Mouse (Mus musculus) macrophage (primary cell): ENCODE results near the gene Gpld1. TPM values are rescaled to one million over a fixed set of nuclear protein-coding genes. Genes with fewer than 3 reads are reported as not detected.
"Not testable (repeated sequence)": the region's sequence is repeated elsewhere in the genome, so short reads cannot be mapped to it uniquely, and the experiment has no call there.

Source experiments
- H3K27ac ChIP-seq: fragments of 350-480 bp; formaldehyde crosslinking; 2 replicates; pipeline ENCODE4 v1.9.0; 2021
- H3K36me3 ChIP-seq: fragments of 350-480 bp; formaldehyde crosslinking; 2 replicates; pipeline ENCODE4 v1.9.0; 2021; ENCODE audit errors: inconsistent target
- H3K4me3 ChIP-seq: fragments of 350-480 bp; formaldehyde crosslinking; 2 replicates; pipeline ENCODE4 v1.9.0; 2021; ENCODE audit errors: inconsistent target
- H3K79me2 ChIP-seq: fragments of 350-480 bp; formaldehyde crosslinking; 2 replicates; pipeline ENCODE4 v1.9.0; 2021; ENCODE audit errors: inconsistent target
- WGBS: methylation state at CpG from one replicate; pipeline ENCODE4 v1.1.7; 2026; ENCODE audit warnings: inconsistent platforms; ENCODE audit not compliant: missing documents; 5-methylcytosine and 5-hydroxymethylcytosine counted together
- polyA plus RNA-seq: library from polyadenylated mRNA; stranded (reverse); fragments of 250-400 nt; gene quantifications from 3 replicates; pipeline ENCODE4 v1.2.4, GENCODE M21; 2018; ENCODE audit warnings: inconsistent platforms

Gpld1 gene
- polyA plus RNA-seq, 1 experiment from 2014 or later: 0.20 TPM

DNA sequence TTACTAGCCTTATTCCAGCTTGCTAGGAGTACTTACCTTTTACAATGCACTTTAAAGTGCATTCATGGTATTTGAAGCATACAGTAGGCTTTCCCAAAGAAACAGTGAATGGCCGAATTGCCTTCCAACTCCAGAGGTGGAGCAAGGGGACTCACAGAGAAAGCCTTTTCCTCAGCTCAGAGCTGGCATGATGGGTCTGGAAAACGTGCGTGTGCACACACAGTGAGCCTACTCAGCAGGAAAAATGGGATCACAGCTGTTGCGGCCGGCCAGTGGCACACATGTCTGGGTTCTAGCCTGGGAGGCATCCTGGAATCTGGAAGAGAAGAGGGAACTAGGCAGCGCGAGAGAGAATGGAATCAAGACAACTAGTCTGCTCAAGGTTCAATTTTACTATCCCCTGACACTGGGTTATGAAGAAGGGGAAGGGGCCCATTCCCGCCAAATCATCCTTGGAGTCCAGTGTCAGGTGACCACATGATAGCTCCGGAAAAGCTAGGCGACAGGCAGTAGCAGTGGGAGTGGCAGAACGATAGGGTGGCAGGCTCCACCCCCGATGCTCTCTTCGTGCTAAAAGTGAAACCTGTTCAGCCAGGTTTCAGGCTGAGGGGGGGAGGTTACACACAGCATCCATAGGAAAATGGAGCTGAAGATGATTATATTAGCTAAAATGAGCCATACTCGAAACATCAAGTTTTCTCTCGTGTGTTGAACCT is 22.3 kb downstream of the Gpld1 start:
- 11% methylated on average over 15 of the region's 15 CpGs for WGBS
- Histone ChIP-seq H3K79me2 (no peaks in the 10 kb centered on the region), H3K27ac (no peak overlapping the region), H3K4me3 (peak overlapping the region; percentile 44), H3K36me3 (no peaks in the 10 kb centered on the region)

DNA sequence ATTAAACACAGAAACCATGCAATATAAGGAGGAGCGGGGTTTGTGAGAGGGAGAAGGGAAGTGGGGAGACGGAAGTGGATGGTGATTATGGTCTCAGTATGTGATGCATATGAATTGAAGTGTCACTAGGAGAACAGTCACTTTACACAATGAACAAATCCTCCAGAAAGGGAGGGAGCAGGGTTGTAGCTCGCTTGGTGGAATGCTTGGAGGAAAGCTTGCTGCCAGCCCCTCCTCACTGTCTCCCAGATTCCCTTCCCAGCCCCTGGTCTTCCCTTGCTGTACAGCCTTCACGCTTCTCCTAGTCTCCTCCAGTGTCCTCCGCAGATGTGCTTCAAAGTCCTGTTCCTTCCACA is 22.9 kb downstream of the Gpld1 start:
- WGBS: 39% methylated on average over 5 of the region's 5 CpGs
- Histone ChIP-seq H3K79me2 (no peaks in the 10 kb centered on the region), H3K36me3 (no peaks in the 10 kb centered on the region), H3K27ac (no peak overlapping the region), H3K4me3 (peak overlapping the region; percentile 44)

DNA sequence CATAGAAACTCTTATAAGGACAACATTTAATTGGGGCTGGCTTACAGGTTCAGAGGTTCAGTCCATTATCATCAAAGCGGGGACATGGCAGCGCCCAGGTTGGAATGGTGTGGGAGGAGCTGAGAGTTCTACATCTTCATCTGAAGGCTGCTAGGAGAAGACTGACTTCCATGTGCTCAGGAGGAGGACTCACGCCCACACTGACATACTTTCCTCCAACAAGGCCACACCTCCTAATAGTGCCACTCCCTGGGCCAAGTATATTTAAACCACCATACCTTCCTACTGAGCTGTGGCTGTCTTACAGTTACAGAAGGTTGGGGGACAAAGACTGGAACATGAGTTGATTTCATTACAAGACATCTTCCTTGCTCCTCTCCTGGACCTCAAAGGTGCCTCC is 28.8 kb downstream of the Gpld1 start:
- not testable (repeated sequence) for H3K4me3 ChIP-seq, H3K27ac ChIP-seq, H3K36me3 ChIP-seq, H3K79me2 ChIP-seq
- 92% methylated on average over 3 of the region's 3 CpGs for WGBS

DNA sequence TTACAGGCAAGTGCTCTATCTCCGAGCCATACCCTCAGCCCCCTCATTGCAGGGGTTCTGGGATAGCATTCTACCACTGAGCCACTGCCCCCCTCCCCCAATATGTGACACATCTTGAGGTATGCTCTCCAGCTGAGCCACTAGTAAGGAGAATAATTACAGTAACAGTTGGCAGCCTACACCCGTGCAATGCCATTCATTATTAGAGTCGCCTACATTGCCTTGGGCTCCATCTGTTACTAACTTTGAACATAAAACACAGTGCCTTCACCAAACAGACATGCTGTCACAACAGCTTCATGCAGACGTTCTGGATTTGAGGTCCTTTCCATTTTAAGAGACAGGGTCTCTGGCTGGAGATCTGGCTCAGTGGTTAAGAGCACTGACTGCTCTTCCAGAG is 33.4 kb downstream of the Gpld1 start:
- 96% methylated on average over 4 of the region's 4 CpGs for WGBS
- H3K36me3 ChIP-seq: no peaks in the 10 kb centered on the region
- no peaks in the 10 kb centered on the region for H3K79me2 ChIP-seq
- no peak overlapping the region for H3K4me3 ChIP-seq
- H3K27ac ChIP-seq: no peak overlapping the region

DNA sequence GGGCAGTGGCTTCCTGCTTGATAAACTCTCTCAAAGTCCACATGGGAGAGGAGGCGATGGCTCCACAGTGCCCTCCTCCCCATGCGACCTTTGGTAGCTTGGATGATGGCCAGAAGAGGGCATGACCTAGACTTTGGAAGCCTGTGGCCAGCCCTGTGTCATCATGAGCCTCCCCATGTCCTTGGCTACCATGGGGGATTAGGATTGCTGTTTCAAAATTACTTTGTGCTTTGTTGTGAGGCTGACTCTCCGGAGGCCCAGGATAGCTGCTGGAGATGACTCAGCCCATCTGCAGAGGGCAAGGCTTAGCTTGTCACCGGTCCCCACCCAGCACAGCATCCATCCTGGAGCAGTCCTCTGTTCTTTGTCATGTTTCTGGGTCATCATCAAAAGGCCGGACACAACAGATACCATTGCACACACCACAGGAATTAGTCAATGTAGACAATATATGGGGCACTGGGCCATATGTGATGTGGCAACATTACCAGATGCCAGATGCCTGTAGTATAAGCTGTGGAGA is 34.9 kb downstream of the Gpld1 start:
- H3K36me3 ChIP-seq: no peaks in the 10 kb centered on the region
- H3K79me2 ChIP-seq: no peaks in the 10 kb centered on the region
- H3K27ac ChIP-seq: no peak overlapping the region
- WGBS: 80% methylated on average over 5 of the region's 5 CpGs
- H3K4me3 ChIP-seq: no peak overlapping the region

DNA sequence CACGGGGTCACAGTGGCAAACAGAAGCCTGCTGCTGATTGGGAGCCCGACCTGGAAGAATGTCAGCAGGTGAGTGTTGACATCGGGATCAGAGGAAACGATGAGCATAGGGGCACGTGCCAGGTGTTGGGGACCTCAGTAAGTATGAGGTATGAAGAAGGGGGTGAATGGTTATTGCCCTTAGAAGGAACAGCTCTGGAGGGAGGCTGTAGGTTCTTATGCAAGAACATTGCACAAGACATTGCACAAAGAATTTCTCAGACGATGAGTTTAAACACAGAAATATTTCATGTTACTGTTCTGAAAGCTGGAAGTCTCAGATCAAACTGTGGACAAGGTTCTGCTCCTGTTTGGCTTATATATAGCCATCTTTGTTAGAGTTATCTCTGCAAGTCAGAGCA is 38.1 kb downstream of the Gpld1 start:
- Histone ChIP-seq H3K27ac (no peak overlapping the region), H3K4me3 (no peak overlapping the region), H3K79me2 (no peaks in the 10 kb centered on the region), H3K36me3 (no peaks in the 10 kb centered on the region)
- 37% methylated on average over 6 of the region's 6 CpGs for WGBS

DNA sequence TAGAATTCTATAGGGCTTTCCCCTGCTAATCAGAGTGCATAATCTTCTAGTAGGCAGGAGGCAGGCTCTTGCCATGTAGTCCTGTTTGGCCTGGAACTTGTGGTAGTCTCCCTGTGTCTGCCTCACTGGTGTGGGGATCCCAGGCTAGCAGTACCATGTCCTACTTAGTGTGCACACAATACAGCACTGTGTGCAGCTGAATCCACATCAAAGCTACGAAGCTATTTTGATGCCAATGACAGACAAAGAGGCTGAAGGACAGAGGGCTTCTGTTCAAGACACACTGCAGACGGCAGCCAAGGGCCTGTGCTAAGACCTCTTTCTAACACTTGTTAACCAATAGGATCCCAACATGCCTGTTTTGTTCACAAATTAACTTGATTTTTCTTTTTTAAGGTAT is 42.5 kb downstream of the Gpld1 start:
- Histone ChIP-seq H3K79me2 (no peaks in the 10 kb centered on the region), H3K36me3 (no peaks in the 10 kb centered on the region), H3K27ac (no peak overlapping the region), H3K4me3 (no peak overlapping the region)
- WGBS: 100% methylated on average over 2 of the region's 2 CpGs

DNA sequence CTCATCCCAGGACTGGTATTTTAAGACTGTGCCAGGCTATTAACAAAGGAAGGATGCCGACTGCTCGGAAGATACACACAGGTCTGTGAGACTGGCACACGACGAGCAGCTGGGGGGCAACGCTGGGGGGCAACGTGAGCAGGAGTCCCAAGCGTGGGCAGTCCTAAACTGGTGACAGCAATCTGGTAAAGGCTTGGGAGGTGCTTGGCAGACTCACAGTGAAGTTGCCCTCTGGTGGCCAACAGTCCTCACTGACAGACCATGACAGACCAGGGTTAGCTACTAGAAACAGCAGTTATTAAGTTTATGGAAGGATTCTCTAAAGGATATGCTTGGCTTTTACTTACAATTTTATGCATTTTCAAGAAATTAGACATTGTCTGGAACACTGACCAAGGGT is 45.4 kb downstream of the Gpld1 start:
- no peaks in the 10 kb centered on the region for H3K79me2 ChIP-seq
- no peak overlapping the region for H3K4me3 ChIP-seq
- peaks cover 9% of the 10 kb centered on the region; the same call in 1 of the 2 replicates for H3K36me3 ChIP-seq
- H3K27ac ChIP-seq: no peak overlapping the region
- WGBS: 42% methylated on average over 7 of the region's 7 CpGs

DNA sequence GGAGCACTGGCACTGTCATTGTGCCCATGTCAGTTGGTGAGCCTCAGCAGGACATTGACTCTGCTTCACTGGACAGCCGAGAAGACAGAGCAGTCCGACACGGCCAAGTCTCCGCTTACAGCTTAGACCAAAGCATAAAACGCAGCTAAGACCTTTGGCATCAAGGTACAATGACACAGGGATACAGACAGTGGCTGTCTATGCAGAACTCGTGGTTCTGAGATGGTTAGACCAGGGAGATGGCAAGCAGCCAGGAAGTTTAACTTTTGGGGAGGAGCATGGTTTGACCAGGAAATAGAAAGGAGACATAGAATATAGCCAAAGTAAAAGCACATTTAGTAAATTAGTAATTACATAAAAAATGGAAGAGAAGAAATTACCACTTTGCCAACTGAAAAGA is 46.1 kb downstream of the Gpld1 start:
- Histone ChIP-seq H3K4me3 (no peak overlapping the region), H3K27ac (no peak overlapping the region), H3K79me2 (no peaks in the 10 kb centered on the region), H3K36me3 (peaks cover 12% of the 10 kb centered on the region; the same call in 1 of the 2 replicates)
- WGBS: 67% methylated on average over 6 of the region's 6 CpGs

DNA sequence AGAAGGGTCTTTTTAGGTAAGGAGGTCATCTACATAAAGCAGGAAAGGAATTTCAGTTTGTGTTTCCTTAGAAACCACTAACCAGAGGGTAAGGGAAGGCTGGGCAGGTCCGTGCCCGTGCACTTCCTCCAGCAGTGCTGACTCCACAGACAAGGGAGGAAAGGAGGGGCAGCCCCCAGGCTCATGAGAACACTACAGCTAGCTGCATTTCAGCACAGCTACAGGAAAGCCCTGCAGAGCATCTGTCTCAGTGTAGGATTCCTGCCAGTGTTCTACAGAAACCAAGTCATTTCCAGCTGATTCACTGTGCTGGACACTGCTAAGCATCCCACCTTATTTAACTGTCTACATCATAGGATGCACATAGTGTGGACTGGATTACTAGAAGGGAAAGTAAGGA is 50.2 kb downstream of the Gpld1 start:
- Histone ChIP-seq H3K36me3 (peaks cover 53% of the 10 kb centered on the region), H3K79me2 (no peaks in the 10 kb centered on the region), H3K27ac (no peak overlapping the region), H3K4me3 (no peak overlapping the region)
- 9% methylated on average over 2 of the region's 2 CpGs for WGBS

DNA sequence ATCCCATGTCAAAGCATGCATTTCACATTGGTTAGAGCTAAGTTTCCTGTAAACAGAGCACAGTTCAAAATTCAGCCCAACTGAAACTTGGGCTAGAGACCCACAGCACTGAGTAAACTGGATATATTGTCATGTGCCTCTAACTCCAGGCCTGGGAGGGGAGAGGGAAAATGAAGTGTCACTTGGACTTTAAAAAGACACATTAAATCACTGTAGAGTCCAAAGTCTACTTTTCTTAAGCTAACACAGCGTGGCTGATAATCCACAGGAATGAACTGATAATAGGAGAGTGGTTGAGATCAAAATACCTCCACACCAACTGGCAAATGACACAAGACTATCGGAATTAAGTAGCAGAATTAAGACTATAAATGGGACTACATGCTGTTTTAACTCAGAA is 56.6 kb downstream of the Gpld1 start:
- Histone ChIP-seq H3K4me3 (no peak overlapping the region), H3K36me3 (peaks cover 87% of the 10 kb centered on the region), H3K79me2 (no peaks in the 10 kb centered on the region), H3K27ac (no peak overlapping the region)
- 87% methylated on average over 2 of the region's 2 CpGs for WGBS

DNA sequence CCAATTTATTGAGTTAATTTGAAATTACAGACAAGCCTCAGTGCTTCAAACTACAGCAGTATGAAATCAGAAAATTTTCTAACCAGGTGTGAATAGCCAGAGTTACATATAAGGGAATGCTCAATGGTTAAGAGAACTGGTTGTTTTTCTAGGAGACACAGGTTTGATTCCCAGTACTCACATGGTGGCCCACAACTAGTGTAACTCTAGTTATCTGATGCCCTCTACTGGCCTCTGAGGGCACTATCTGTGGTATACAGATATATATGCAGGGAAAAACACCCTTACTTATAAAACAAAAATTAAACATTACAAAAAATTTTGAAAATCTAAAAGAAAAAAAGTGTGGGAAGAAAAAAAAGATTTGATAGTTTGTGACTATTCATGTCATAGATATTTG is 60.0 kb downstream of the Gpld1 start:
- peaks cover 5% of the 10 kb centered on the region; the same call in 1 of the 2 replicates for H3K79me2 ChIP-seq
- peaks cover 59% of the 10 kb centered on the region for H3K36me3 ChIP-seq
- H3K27ac ChIP-seq: no peak overlapping the region
- H3K4me3 ChIP-seq: no peak overlapping the region

DNA sequence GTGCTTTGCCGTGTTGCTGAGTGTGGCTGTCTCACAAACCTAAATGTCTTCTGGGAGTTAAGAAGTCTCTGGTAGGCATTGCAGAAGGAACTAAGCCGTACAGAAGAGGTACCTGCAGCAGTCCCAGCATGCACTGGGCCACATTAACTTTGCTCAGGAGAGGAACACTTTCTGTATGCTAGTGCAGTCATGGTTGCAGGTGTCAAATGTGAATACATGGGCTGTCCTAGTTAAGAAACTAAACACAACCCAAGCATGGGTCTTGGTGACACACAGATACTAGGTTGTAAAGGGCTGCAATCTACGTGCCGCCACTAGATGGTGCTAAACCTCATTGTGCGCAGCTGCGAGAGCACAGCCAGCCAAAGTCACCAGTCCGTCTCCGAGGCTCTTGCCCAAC is 64.2 kb downstream of the Gpld1 start:
- H3K36me3 ChIP-seq: peaks cover 19% of the 10 kb centered on the region
- WGBS: 97% methylated on average over 2 of the region's 8 CpGs

DNA sequence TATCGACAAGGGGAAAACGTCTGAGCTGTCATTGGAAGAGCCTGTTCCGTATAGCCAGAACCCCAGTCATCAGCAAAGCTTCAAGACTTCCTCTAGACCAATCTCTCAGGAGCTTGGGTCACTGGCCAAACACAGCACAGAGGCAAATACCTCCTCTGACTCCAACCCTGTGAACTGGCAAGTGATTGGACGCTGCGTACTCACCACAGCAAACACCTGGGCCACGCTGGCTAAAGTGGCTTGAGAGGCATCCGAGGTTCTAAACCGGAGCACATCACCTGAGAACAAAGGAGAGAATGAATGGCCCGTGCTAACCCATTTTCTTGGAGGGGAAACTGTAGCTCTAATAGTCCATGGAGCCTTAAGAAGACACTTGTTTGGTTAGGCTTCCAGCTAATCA is 75.4 kb downstream of the Gpld1 start:
- 0 out of 2 replicates have a peak, but pooled peaks cover 5% of the 10 kb centered on the region for H3K36me3 ChIP-seq
- no peak overlapping the region for H3K27ac ChIP-seq
- H3K4me3 ChIP-seq: no peak overlapping the region
- WGBS: 97% methylated on average over 9 of the region's 9 CpGs
- H3K79me2 ChIP-seq: peaks cover 23% of the 10 kb centered on the region

More for the DNA sequence above, 64.2 kb downstream of the Gpld1 start:
- no peak overlapping the region for H3K4me3 ChIP-seq
- peaks cover 5% of the 10 kb centered on the region; the same call in 1 of the 2 replicates for H3K79me2 ChIP-seq
- no peak overlapping the region for H3K27ac ChIP-seq

DNA sequence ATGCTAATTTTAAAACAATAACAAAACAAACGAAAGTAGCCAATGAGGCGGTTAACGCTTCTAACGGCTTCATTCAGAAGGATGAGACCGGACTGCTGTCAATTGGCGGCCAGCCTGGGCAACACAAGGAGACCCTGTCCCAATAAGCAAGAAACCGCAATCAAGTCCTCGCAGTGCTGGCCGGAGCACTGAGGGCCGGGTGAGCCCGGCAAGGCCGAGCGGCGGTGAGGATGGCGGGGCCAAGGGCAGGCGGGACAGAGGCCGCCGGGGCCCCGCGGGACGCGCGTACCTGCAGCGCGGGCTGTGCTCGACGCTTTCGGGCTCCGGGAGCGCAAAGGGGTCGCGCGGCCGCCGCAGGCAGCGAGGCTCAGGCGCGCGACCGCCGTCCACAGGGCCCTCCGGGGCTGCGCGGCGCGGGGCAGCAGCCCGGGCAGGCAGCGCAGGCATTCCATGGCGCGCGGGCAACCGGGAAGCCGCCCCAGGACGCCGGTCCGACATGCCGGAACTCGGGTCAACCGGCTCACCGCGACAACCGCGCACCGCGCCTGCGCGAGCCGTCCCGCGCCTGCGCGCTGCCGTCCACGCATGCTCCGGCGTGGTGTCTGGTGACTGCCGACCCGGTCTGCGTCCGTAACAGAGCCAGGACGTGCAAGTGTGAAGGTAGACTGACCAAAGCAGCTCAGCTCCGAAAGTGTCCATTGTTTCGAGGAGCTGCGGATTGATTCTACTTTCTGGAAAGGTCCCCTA is 77.0 kb downstream of the Gpld1 start, which contains the start of gene Mrs2:
Gene Mrs2 (minus strand): TSS at position 587 of the 747 bp plus-strand sequence.
- H3K36me3 ChIP-seq: 0 out of 2 replicates have a peak, but pooled peaks cover 5% of the 10 kb centered on the region
- H3K27ac ChIP-seq: peak within 1 kb of the TSS; percentile 43
- peaks cover 23% of the 10 kb centered on the region for H3K79me2 ChIP-seq
- WGBS: under 1% methylated on average over 64 of the region's 84 CpGs
- H3K4me3 ChIP-seq: peak within 1 kb of the TSS; percentile 68
